Mouse (Mus musculus): ENCODE measurements around the gene Vps29. TPM values are rescaled to one million over a fixed set of nuclear protein-coding genes. Genes with fewer than 3 reads are reported as not detected.

The Vps29 gene
- total and polyA plus RNA-seq, 2 experiments from 2014 or later: 92.5 to 184 TPM

DNA sequence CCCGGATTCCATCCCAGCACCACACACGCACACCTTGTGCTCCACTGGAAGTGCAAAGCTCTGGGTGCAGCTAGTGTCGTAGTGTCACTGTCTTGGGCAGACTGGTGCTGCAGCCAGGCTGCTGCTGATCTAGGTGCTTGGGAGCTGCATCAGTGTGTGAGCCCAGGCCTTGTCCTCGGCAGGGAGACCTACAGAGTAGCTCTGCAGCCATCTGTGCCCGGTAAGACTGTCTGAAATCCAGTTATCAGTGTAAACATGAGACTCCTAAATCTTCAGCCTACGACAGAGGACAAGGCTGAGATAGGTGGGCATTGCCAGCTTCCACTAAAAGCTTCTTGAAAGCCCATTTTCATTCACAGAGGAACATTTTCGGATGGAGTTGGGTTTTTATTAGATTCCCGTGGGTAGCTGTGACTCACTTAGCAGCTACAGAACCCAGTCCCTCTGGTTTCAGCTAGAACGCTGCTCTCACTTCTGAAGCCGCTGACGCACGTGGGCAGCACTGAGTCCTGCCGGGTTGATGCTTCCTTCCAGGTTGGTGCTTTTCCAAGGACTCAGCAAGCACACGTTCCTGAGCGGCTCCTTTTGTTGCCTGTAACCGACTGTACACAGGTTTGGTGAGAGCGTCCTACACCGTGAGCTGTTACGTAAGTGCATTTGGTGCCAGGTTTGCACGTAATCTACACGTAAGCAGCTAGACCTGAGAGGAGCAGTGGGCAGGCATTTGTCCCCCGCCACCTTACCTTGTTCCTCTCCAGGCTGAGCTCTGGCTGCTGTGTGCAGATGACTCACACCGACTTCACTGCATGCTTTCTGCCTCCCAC, 29.3 kb upstream of the Vps29 start:
- Histone ChIP-seq H3K4me1 (ENCODE audit: control insufficient read depth, insufficient read depth) (peaks cover 6% of the 10 kb centered on the region), H3K4me3 (ENCODE audit: low read depth, low read length) (no peak overlapping the region), H3K4me2 (ENCODE audit: low read depth, low read length) (no peak overlapping the region), H3K27me3 (ENCODE audit: control insufficient read depth, insufficient read depth, low read length) (no peaks in the 10 kb centered on the region), H3K9me3 (replicated peaks; ENCODE audit: control insufficient read depth, low read length) (no peaks in the 10 kb centered on the region), H3K9ac (replicated peaks; ENCODE audit: low read depth, low read length) (no peak overlapping the region), H3K36me3 (replicated peaks; ENCODE audit: control insufficient read depth, insufficient read depth, low read length) (peaks cover 54% of the 10 kb centered on the region), H3K27ac (ENCODE audit: low read depth) (no peak overlapping the region)
- TF ChIP-seq CTCF (IDR thresholded peaks at IDR 0.05; ENCODE audit: low read depth) (no peak), EP300 (IDR thresholded peaks at IDR 0.05; ENCODE audit: low read depth) (no peak)
- WGBS: 76% methylated on average over 23 of the region's 23 CpGs
- ATAC-seq (ENCODE audit: insufficient read depth, low read depth): no peak
- DNase-seq (ENCODE audit: low spot score): no peak

GRCm38 (mm10) chr5:122325477-122325876, 28.7 kb upstream of the Vps29 start:
- Histone ChIP-seq H3K9ac (replicated peaks; ENCODE audit: low read depth, low read length) (no peak overlapping the region), H3K4me1 (ENCODE audit: control insufficient read depth, insufficient read depth) (peaks cover 2% of the 10 kb centered on the region; the same call in 1 of the 2 replicates), H3K27me3 (ENCODE audit: control insufficient read depth, insufficient read depth, low read length) (no peaks in the 10 kb centered on the region), H3K4me3 (ENCODE audit: low read depth, low read length) (no peak overlapping the region), H3K4me2 (ENCODE audit: low read depth, low read length) (no peak overlapping the region), H3K27ac (ENCODE audit: low read depth) (no peak overlapping the region), H3K36me3 (replicated peaks; ENCODE audit: control insufficient read depth, insufficient read depth, low read length) (peaks cover 47% of the 10 kb centered on the region), H3K9me3 (replicated peaks; ENCODE audit: control insufficient read depth, low read length) (no peaks in the 10 kb centered on the region)
- TF ChIP-seq CTCF (IDR thresholded peaks at IDR 0.05; ENCODE audit: low read depth): no peak
- no peak for TF ChIP-seq EP300 (IDR thresholded peaks at IDR 0.05; ENCODE audit: low read depth)
- ATAC-seq (ENCODE audit: insufficient read depth, low read depth) (peak; percentile 34), DNase-seq (ENCODE audit: low spot score) (no peak)
- 77% methylated on average over 8 of the region's 8 CpGs for WGBS

DNA sequence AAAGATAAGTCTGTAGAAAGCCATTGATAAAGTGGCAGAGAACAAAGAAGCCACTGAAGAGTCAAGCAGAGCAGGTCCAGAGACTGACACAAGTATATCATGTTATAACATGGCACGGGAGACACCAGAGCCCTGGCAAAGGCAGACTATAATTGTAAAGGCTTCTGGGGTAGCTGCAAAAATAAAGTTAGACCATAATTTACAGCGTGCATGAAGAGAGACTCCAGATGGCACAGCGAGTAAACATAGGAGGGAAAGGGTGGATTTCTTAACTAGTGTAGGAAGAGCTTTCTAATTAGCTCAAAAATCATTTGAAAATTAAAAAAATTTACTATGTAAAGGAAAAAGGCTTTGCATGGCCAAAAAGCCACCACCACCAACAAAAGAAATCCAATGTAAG, 26.9 kb upstream of the Vps29 start:
- no peak for TF ChIP-seq EP300 (IDR thresholded peaks at IDR 0.05; ENCODE audit: low read depth)
- no peak for TF ChIP-seq CTCF (IDR thresholded peaks at IDR 0.05; ENCODE audit: low read depth)
- Histone ChIP-seq H3K4me2 (ENCODE audit: low read depth, low read length) (no peak overlapping the region), H3K27ac (ENCODE audit: low read depth) (no peak overlapping the region), H3K9me3 (replicated peaks; ENCODE audit: control insufficient read depth, low read length) (no peaks in the 10 kb centered on the region), H3K36me3 (replicated peaks; ENCODE audit: control insufficient read depth, insufficient read depth, low read length) (peaks cover 32% of the 10 kb centered on the region; the same call in 1 of the 2 replicates), H3K9ac (replicated peaks; ENCODE audit: low read depth, low read length) (no peak overlapping the region), H3K27me3 (ENCODE audit: control insufficient read depth, insufficient read depth, low read length) (no peaks in the 10 kb centered on the region), H3K4me3 (ENCODE audit: low read depth, low read length) (no peak overlapping the region), H3K4me1 (ENCODE audit: control insufficient read depth, insufficient read depth) (no peaks in the 10 kb centered on the region)
- DNase-seq (ENCODE audit: low spot score) (no peak), ATAC-seq (ENCODE audit: insufficient read depth, low read depth) (no peak)
- WGBS: 88% methylated on average over 3 of the region's 3 CpGs

DNA sequence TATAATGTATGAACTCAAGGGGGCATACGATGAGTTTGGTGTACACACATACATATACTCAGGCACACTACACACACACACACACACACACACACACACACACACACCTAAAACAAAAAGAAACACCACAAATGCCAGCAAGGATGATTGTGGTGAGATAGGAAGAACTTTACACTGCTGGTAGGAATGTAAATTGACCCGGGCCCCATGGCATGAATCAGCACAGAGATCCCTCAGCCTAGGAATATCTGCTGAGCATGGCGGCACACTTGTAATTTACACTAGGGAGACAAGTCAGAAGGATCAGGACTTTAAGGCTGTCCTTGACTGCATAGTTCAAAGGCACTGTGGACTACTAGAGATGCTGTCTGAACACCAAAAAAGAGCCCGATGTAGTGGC, 23.9 kb upstream of the Vps29 start:
- DNase-seq (ENCODE audit: low spot score) (no peak), ATAC-seq (ENCODE audit: insufficient read depth, low read depth) (no peak)
- no peak overlapping the region for H3K27ac ChIP-seq (ENCODE audit: low read depth)
- H3K9ac ChIP-seq (replicated peaks; ENCODE audit: low read depth, low read length): no peak overlapping the region
- H3K4me2 ChIP-seq (ENCODE audit: low read depth, low read length): no peak overlapping the region
- no peaks in the 10 kb centered on the region for H3K27me3 ChIP-seq (ENCODE audit: control insufficient read depth, insufficient read depth, low read length)
- TF ChIP-seq CTCF (IDR thresholded peaks at IDR 0.05; ENCODE audit: low read depth) (0 out of 2 replicates have a peak, but pooled peaks have one; percentile 8), EP300 (IDR thresholded peaks at IDR 0.05; ENCODE audit: low read depth) (no peak)
- H3K4me3 ChIP-seq (ENCODE audit: low read depth, low read length): no peak overlapping the region
- 73% methylated on average over 4 of the region's 4 CpGs for WGBS
- H3K4me1 ChIP-seq (ENCODE audit: control insufficient read depth, insufficient read depth): no peaks in the 10 kb centered on the region
- H3K36me3 ChIP-seq (replicated peaks; ENCODE audit: control insufficient read depth, insufficient read depth, low read length): peaks cover 14% of the 10 kb centered on the region; the same call in 1 of the 2 replicates
- no peaks in the 10 kb centered on the region for H3K9me3 ChIP-seq (replicated peaks; ENCODE audit: control insufficient read depth, low read length)

GRCm38 (mm10) chr5:122334682-122335081, 19.5 kb upstream of the Vps29 start:
- H3K4me2 ChIP-seq (ENCODE audit: low read depth, low read length): no peak overlapping the region
- 75% methylated on average over 3 of the region's 3 CpGs for WGBS
- no peaks in the 10 kb centered on the region for H3K36me3 ChIP-seq (replicated peaks; ENCODE audit: control insufficient read depth, insufficient read depth, low read length)
- H3K9ac ChIP-seq (replicated peaks; ENCODE audit: low read depth, low read length): no peak overlapping the region
- no peak overlapping the region for H3K27ac ChIP-seq (ENCODE audit: low read depth)
- no peak for ATAC-seq (ENCODE audit: insufficient read depth, low read depth)
- H3K4me1 ChIP-seq (ENCODE audit: control insufficient read depth, insufficient read depth): no peaks in the 10 kb centered on the region
- no peak for DNase-seq (ENCODE audit: low spot score)
- TF ChIP-seq EP300 (IDR thresholded peaks at IDR 0.05; ENCODE audit: low read depth) (no peak), CTCF (IDR thresholded peaks at IDR 0.05; ENCODE audit: low read depth) (no peak)
- no peaks in the 10 kb centered on the region for H3K27me3 ChIP-seq (ENCODE audit: control insufficient read depth, insufficient read depth, low read length)
- no peaks in the 10 kb centered on the region for H3K9me3 ChIP-seq (replicated peaks; ENCODE audit: control insufficient read depth, low read length)
- H3K4me3 ChIP-seq (ENCODE audit: low read depth, low read length): no peak overlapping the region
